Mouse (Mus musculus): Measurements from ENCODE around the gene Tecpr2.

DNA sequence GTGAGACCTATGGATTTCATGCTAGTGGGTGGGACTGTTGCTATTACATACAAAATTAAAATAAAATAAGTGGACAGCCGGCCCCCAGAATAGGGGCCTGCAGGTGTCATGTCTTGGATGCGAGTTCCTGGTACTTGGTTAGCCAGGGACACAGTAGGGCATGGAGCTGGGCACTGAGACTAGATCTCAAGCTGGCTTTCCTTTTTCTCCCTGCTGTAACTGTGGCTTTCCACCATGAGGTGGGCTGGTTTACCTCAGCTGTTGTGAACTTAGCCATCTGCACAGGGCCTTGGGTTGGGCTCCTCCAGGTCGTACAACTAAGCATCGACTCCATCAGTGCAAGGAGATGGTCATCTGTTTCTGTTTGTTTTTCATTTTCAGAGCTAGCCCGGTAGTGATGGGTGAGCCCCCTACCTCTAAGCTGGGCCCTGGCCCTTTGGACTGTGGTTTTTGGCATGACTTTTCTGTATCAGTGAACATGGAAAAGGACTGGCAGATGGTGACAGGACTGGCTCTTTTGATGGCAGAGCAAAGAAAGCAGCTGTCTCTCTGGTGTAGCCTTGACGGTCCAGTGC lies 42.8 kb upstream of the Tecpr2 start:
- TF ChIP-seq POLR2A (IDR thresholded peaks at IDR 0.05; ENCODE audit: insufficient read length, low read depth) (no peak), E2F4 (IDR thresholded peaks at IDR 0.05; ENCODE audit: insufficient read depth) (no peak), POLR2AphosphoS2 (IDR thresholded peaks at IDR 0.05; ENCODE audit: insufficient read length, low read depth) (no peak)
